Comparison of ENCODE assay signal across 22 mouse cellular contexts in genomic region chr1:127250313-127250712, GRCm38 (mm10). TPM values are rescaled to one million over a fixed set of nuclear protein-coding genes. Genes with fewer than 3 reads are reported as not detected.
DNase-seq lines count a peak whose midpoint lies in the region; ATAC-seq and TF ChIP-seq lines count a peak whose summit lies in the region.
"Had no signal": no experiment of that assay in that cellular context is flagged by ENCODE, and none has a peak within 500 bp of the region (broad histone marks: within the 10 kb centered on the region; RNA-seq: fewer than 3 reads in every experiment).

No protein-coding gene starts in this region.

- no peak for DNase-seq in gastrocnemius, postnatal 14 days
- no peak for DNase-seq in spleen, postnatal 10 days (ENCODE audit: low spot score in 2 of 2)
- DNase-seq in layer of hippocampus, postnatal 14 days (ENCODE audit: low spot score in 2 of 2), result no peak
- DNase-seq: adrenal gland, adult 8-10 months; adrenal gland, postnatal 14 days; B cell, adult 2 months; cerebellum, adult 11-12 months; cerebellum, adult 2 months; cerebellum, adult 9-10 months; cerebellum, postnatal 10 days; cerebellum, postnatal 25 days; embryo, embryonic 11 days had no signal

- TF ChIP-seq CTCF in bone marrow macrophage, adult 2 months (IDR thresholded peaks at IDR 0.05; ENCODE audit: low read depth, low read length), result no peak
- TF ChIP-seq CTCF in small intestine, adult 2 months (IDR thresholded peaks at IDR 0.05; ENCODE audit: extremely low read depth, insufficient read length, insufficient replicate concordance, low read depth, low read length), result no peak

- peak; percentile 77 for ATAC-seq in CD4-positive, CD25-positive, alpha-beta regulatory T cell, adult 4 months
- ATAC-seq: forebrain, embryonic 14.5 days; forebrain, embryonic 16.5 days had no signal

- peaks cover 6% of the 10 kb centered on the region for H3K36me3 ChIP-seq in small intestine, adult 2 months (ENCODE audit: control insufficient read depth, insufficient read depth, low read length)
- H3K36me3 ChIP-seq: embryonic facial prominence, embryonic 15.5 days had no signal

- no peak overlapping the region for H3K4me3 ChIP-seq in bone marrow macrophage, adult 2 months (ENCODE audit: insufficient read depth, low read length)
- H3K4me3 ChIP-seq in small intestine, adult 2 months (ENCODE audit: low read depth, low read length), result no peak overlapping the region
- H3K4me3 ChIP-seq: embryonic facial prominence, embryonic 13.5 days; embryonic facial prominence, embryonic 15.5 days; erythroblast, embryonic 14.5 days; forebrain, embryonic 10.5 days; forebrain, embryonic 12.5 days had no signal

- intact Hi-C loops in gastrocnemius, postnatal 14 days (cut with DNase I; ENCODE audit: low total_unique reads), result no loop called here

- H3K27me3 ChIP-seq in small intestine, adult 2 months (ENCODE audit: control insufficient read depth, insufficient read depth, low read length), result no peaks in the 10 kb centered on the region
- H3K27me3 ChIP-seq: embryonic facial prominence, embryonic 13.5 days; embryonic facial prominence, embryonic 15.5 days; forebrain, embryonic 12.5 days had no signal

- TF ChIP-seq POLR2A in bone marrow macrophage, adult 2 months (IDR thresholded peaks at IDR 0.05; ENCODE audit: borderline replicate concordance, low read depth, low read length), result no peak
- TF ChIP-seq POLR2A in small intestine, adult 2 months (IDR thresholded peaks at IDR 0.05; ENCODE audit: low read depth, low read length), result no peak

- 0 out of 2 replicates have a peak overlapping the region, but pooled peaks have one; percentile 7 for H3K27ac ChIP-seq in bone marrow macrophage, adult 2 months (ENCODE audit: insufficient read depth, low read depth, low read length)
- H3K27ac ChIP-seq in small intestine, adult 2 months (ENCODE audit: insufficient read depth, low read depth, low read length), result peak overlapping the region; percentile 96
- H3K27ac ChIP-seq: embryonic facial prominence, embryonic 13.5 days; embryonic facial prominence, embryonic 15.5 days; forebrain, embryonic 10.5 days; forebrain, embryonic 12.5 days had no signal

- peaks cover 59% of the 10 kb centered on the region for H3K4me1 ChIP-seq in bone marrow macrophage, adult 2 months (ENCODE audit: control insufficient read depth, insufficient read depth, low read length)
- H3K4me1 ChIP-seq in small intestine, adult 2 months (ENCODE audit: control insufficient read depth, insufficient read depth, insufficient read length, low read length), result peaks cover 35% of the 10 kb centered on the region; the same call in 1 of the 2 replicates
- H3K4me1 ChIP-seq: embryonic facial prominence, embryonic 13.5 days; embryonic facial prominence, embryonic 15.5 days; forebrain, embryonic 10.5 days; forebrain, embryonic 12.5 days had no signal

RNA-seq across cellular contexts. Expression of gene Mgat5, which starts 45.5 kb away (rescaled TPM):
- 10 to 100 TPM; 14.3 to 21.6 TPM for polyA plus RNA-seq in CD4-positive, CD25-positive, alpha-beta regulatory T cell, adult 4 months (2017; shearing (Covaris generic))
- polyA plus RNA-seq in bone marrow macrophage, adult 2 months (2012; ENCODE audit: insufficient read depth, insufficient read length, missing spikeins), result 20.4 and 22.7 TPM in 2 replicates
- 6.0 and 11.4 TPM in 2 replicates for polyA plus RNA-seq in small intestine, adult 2 months (2012; rRNA removed)
- 1 to 10 TPM; 2.1 to 2.5 TPM for total RNA-seq in gastrocnemius, postnatal 14 days (2021)
- total RNA-seq in layer of hippocampus, postnatal 14 days (2021), result 10 to 100 TPM; 52.8 to 58.8 TPM
